Mouse (Mus musculus): ENCODE measurements around the gene Rgs7. TPM values are rescaled to one million over a fixed set of nuclear protein-coding genes. Genes with fewer than 3 reads are reported as not detected.

Gene Rgs7
- polyA plus RNA-seq, 1 experiment from 2014 or later, result 24.8 TPM

DNA sequence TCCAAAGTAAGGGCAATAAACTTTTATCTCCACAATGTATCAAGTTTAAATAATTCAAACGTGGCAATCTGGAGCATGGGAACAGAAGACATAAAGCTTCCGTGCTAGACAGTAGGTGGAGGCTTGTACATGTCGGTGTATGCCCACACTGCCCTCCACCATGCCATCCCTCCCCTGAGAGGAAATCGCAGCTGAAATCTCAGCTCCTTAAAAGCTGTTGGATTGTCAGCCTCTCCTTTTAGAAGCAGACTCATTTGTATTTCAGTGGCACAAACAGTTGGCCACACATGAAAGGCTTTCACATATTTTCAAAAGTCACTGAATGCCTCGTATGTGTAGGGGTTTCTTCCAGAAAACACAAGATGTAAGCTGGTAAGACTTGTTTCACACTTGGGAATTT, 304.1 kb downstream of the Rgs7 start:
- no peak overlapping the region for H3K4me2 ChIP-seq (ENCODE audit: low read length)
- WGBS, result 39% methylated on average over 5 of the region's 5 CpGs
- H3K9ac ChIP-seq (replicated peaks; ENCODE audit: low read depth, low read length), result no peak overlapping the region
- peak; percentile 45 for ATAC-seq
- H3K9me3 ChIP-seq (ENCODE audit: control insufficient read depth, low read length), result no peaks in the 10 kb centered on the region
- no peak overlapping the region for H3K4me3 ChIP-seq (replicated peaks; ENCODE audit: low read length)
- no peaks in the 10 kb centered on the region for H3K36me3 ChIP-seq (ENCODE audit: control insufficient read depth, insufficient read depth)
- H3K27me3 ChIP-seq (replicated peaks; ENCODE audit: control insufficient read depth, insufficient read depth, low read length), result no peaks in the 10 kb centered on the region
- H3K4me1 ChIP-seq (replicated peaks; ENCODE audit: control insufficient read depth, insufficient read depth, low read length), result no peaks in the 10 kb centered on the region
- H3K27ac ChIP-seq (ENCODE audit: low read length), result no peak overlapping the region

DNA sequence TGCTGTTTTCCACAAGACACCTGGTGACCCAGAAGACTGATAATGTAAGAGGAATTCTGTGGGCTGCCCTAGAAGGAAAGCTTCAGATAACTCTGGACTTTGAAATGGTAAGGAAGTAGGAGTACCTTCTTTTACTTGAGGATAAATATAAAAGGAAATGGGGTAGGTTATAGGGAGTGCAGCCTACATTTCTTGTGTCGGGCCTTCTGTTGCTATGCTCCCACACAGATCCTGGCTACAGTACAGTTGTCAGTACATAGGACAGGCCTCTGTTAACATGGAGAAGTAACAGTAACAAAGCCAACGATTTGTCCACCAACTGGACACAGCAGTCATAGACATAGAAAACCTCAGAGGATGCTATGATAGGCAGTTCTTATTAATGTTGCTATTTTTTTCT, 307.1 kb downstream of the Rgs7 start:
- Histone ChIP-seq H3K4me2 (ENCODE audit: low read length) (no peak overlapping the region), H3K9ac (replicated peaks; ENCODE audit: low read depth, low read length) (no peak overlapping the region), H3K9me3 (ENCODE audit: control insufficient read depth, low read length) (no peaks in the 10 kb centered on the region), H3K36me3 (ENCODE audit: control insufficient read depth, insufficient read depth) (no peaks in the 10 kb centered on the region), H3K27ac (ENCODE audit: low read length) (no peak overlapping the region), H3K4me1 (replicated peaks; ENCODE audit: control insufficient read depth, insufficient read depth, low read length) (no peaks in the 10 kb centered on the region), H3K27me3 (replicated peaks; ENCODE audit: control insufficient read depth, insufficient read depth, low read length) (no peaks in the 10 kb centered on the region), H3K4me3 (replicated peaks; ENCODE audit: low read length) (no peak overlapping the region)
- WGBS, result 90% methylated on average over 2 of the region's 2 CpGs
- ATAC-seq, result no peak

DNA sequence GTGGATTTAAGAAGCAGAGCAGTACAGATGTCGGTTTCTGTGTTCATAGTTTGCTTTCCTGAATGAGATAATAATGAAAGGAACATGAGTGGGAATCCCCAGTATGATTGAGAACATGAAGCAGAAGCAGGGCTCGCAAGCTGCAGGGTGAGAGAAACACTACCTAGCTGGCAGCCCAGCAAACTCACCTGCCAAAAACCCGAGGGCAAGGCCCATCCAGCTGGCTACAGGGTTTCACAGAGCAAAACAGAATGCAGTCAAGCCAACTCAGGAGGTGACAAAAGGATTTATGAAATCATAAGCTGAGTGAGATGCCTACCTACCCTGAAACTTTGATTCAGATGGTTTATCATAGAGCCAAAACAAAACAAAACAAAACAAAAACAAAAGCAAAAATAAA, 307.6 kb downstream of the Rgs7 start:
- ATAC-seq, result no peak
- H3K4me2 ChIP-seq (ENCODE audit: low read length), result no peak overlapping the region
- no peak overlapping the region for H3K27ac ChIP-seq (ENCODE audit: low read length)
- no peak overlapping the region for H3K9ac ChIP-seq (replicated peaks; ENCODE audit: low read depth, low read length)
- H3K27me3 ChIP-seq (replicated peaks; ENCODE audit: control insufficient read depth, insufficient read depth, low read length), result no peaks in the 10 kb centered on the region
- H3K9me3 ChIP-seq (ENCODE audit: control insufficient read depth, low read length), result no peaks in the 10 kb centered on the region
- no peaks in the 10 kb centered on the region for H3K36me3 ChIP-seq (ENCODE audit: control insufficient read depth, insufficient read depth)
- no peak overlapping the region for H3K4me3 ChIP-seq (replicated peaks; ENCODE audit: low read length)
- WGBS, result 78% methylated on average over 3 of the region's 3 CpGs
- H3K4me1 ChIP-seq (replicated peaks; ENCODE audit: control insufficient read depth, insufficient read depth, low read length), result no peaks in the 10 kb centered on the region

DNA sequence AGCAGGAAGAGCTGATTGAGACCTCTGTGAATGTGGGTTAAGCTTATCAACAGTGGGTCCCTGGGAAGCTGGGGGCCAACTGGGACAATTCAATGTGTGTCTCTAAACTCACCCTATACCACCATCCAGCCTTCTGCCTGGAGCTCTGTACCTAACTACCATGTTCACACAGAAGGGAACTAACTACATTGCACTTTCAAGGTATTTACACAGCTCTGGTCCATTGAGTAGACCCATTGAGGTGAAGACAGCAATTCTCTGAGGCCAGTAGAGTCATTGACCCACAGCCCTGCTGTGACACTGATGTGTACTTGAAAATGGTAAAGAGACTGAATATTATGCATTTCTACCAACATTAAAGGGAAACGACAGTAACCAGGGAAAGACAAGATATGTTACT, 313.6 kb downstream of the Rgs7 start:
- Histone ChIP-seq H3K4me2 (ENCODE audit: low read length) (no peak overlapping the region), H3K27me3 (replicated peaks; ENCODE audit: control insufficient read depth, insufficient read depth, low read length) (no peaks in the 10 kb centered on the region), H3K36me3 (ENCODE audit: control insufficient read depth, insufficient read depth) (no peaks in the 10 kb centered on the region), H3K4me1 (replicated peaks; ENCODE audit: control insufficient read depth, insufficient read depth, low read length) (no peaks in the 10 kb centered on the region), H3K27ac (ENCODE audit: low read length) (no peak overlapping the region), H3K4me3 (replicated peaks; ENCODE audit: low read length) (no peak overlapping the region), H3K9me3 (ENCODE audit: control insufficient read depth, low read length) (no peaks in the 10 kb centered on the region), H3K9ac (replicated peaks; ENCODE audit: low read depth, low read length) (no peak overlapping the region)
- 89% methylated on average over 1 of the region's 1 CpGs for WGBS
- ATAC-seq, result no peak

DNA sequence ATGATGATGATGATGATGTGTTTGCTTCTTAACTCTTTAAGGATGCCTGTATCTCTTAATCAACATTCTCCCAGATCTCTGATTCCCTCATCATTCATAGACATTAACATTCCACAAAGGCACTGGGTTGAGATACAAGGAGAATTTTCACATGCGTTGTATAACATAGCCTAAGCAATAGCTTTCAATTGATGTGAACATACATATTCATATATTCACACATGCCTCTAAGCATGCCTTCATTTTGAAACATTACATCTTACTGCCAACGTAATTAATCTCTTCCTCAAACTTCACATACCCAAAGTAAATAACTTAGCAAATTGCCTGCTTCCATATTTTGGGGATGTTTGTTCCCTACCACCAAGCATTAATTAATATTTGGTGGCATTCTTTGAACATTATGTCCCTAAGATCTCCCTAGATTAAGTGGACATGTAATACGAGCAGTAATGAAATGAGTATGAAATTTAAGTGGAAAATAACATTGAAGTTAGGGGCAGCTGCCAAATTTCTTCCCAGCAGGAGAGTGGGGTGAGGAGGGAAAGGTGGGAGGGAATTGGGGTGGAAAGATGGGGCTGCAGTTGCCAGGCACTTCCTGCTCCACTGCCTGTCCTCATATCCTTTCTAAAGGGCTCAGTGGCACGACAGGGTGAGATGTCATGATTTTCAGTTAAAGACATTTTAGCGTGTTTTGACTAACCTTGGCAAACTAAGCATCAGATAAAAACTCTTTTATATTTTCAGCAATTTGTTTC, 317.2 kb downstream of the Rgs7 start:
- peak; percentile 81 for ATAC-seq
- no peaks in the 10 kb centered on the region for H3K36me3 ChIP-seq (ENCODE audit: control insufficient read depth, insufficient read depth)
- no peak overlapping the region for H3K9ac ChIP-seq (replicated peaks; ENCODE audit: low read depth, low read length)
- H3K27ac ChIP-seq (ENCODE audit: low read length), result no peak overlapping the region
- H3K4me3 ChIP-seq (replicated peaks; ENCODE audit: low read length), result no peak overlapping the region
- no peaks in the 10 kb centered on the region for H3K27me3 ChIP-seq (replicated peaks; ENCODE audit: control insufficient read depth, insufficient read depth, low read length)
- no peak overlapping the region for H3K4me2 ChIP-seq (ENCODE audit: low read length)
- H3K4me1 ChIP-seq (replicated peaks; ENCODE audit: control insufficient read depth, insufficient read depth, low read length), result no peaks in the 10 kb centered on the region
- WGBS, result 64% methylated on average over 5 of the region's 5 CpGs
- H3K9me3 ChIP-seq (ENCODE audit: control insufficient read depth, low read length), result no peaks in the 10 kb centered on the region

DNA sequence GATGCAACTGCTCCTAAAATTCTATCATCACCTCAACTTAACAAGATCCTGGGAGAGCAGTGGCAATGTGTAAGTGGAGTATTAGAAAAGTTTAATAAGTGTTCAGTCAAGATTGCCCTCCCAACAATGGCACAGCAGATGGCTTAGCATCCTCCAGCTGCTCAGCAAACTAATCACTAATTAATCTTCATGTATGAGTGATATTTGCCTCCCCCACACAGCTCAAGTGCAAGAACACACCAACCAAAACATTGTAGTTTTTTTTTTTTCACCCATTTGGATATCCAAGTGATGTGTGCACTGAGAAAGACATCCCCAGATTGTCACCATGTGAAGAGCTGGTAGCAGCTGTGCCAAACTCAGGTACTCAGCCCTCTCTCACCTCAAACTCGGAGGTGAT, 336.8 kb downstream of the Rgs7 start:
- 79% methylated on average over 1 of the region's 1 CpGs for WGBS
- H3K27ac ChIP-seq (ENCODE audit: low read length), result no peak overlapping the region
- ATAC-seq, result peak; percentile 31; the same call in 1 of the 2 replicates

DNA sequence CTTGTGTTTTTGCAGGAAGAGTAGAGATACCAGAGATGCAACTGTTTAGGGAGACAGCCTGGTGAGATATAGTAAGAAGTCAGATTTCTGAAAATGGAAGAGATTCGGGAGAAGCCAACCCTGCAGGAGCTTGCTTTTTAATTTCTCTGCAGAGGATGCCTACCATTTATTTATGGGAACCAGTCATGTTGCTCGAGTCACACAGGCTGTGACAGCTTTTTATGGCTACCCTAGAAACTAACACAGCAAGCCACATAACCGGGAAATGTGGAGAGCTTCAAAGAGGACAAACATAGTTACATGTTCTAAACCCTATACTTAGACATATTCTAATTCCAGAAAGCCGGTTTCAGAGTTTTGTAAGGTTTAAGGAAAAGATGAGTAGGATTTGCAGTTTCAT, 349.2 kb downstream of the Rgs7 start:
- no peaks in the 10 kb centered on the region for H3K27me3 ChIP-seq (replicated peaks; ENCODE audit: control insufficient read depth, insufficient read depth, low read length)
- H3K9ac ChIP-seq (replicated peaks; ENCODE audit: low read depth, low read length), result no peak overlapping the region
- H3K4me3 ChIP-seq (replicated peaks; ENCODE audit: low read length), result no peak overlapping the region
- no peak overlapping the region for H3K27ac ChIP-seq (ENCODE audit: low read length)
- no peak overlapping the region for H3K4me2 ChIP-seq (ENCODE audit: low read length)
- H3K9me3 ChIP-seq (ENCODE audit: control insufficient read depth, low read length), result no peaks in the 10 kb centered on the region
- H3K36me3 ChIP-seq (ENCODE audit: control insufficient read depth, insufficient read depth), result no peaks in the 10 kb centered on the region
- ATAC-seq, result no peak
- no peaks in the 10 kb centered on the region for H3K4me1 ChIP-seq (replicated peaks; ENCODE audit: control insufficient read depth, insufficient read depth, low read length)
- WGBS, result 87% methylated on average over 4 of the region's 4 CpGs

More for the DNA sequence above, 336.8 kb downstream of the Rgs7 start:
- Histone ChIP-seq H3K27me3 (replicated peaks; ENCODE audit: control insufficient read depth, insufficient read depth, low read length) (no peaks in the 10 kb centered on the region), H3K9ac (replicated peaks; ENCODE audit: low read depth, low read length) (no peak overlapping the region), H3K4me3 (replicated peaks; ENCODE audit: low read length) (no peak overlapping the region), H3K9me3 (ENCODE audit: control insufficient read depth, low read length) (no peaks in the 10 kb centered on the region), H3K4me2 (ENCODE audit: low read length) (no peak overlapping the region), H3K36me3 (ENCODE audit: control insufficient read depth, insufficient read depth) (no peaks in the 10 kb centered on the region), H3K4me1 (replicated peaks; ENCODE audit: control insufficient read depth, insufficient read depth, low read length) (no peaks in the 10 kb centered on the region)

DNA sequence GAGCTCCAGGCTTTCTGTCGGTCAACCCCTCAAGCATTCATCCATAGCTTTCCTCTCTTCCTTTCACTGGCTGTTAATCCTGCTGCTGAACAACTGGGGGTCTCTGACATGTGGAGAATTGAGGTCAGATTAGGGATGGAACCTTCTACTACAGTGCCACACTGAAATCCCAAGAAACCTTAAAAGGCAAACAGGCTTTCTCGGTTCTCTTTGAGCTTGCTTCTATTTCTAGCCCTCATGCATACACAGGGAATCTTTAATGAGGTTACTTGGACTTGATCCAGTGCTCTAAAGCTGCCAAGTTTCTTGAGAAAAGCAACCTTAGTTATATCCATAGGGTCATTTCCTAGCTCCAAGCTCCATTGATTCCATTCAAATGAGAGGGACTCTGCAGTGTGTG, 363.8 kb downstream of the Rgs7 start:
- H3K4me1 ChIP-seq (replicated peaks; ENCODE audit: control insufficient read depth, insufficient read depth, low read length), result peaks cover 6% of the 10 kb centered on the region
- H3K4me2 ChIP-seq (ENCODE audit: low read length), result no peak overlapping the region; the same call in 1 of the 2 replicates
- ATAC-seq, result peak; percentile 92
- H3K4me3 ChIP-seq (replicated peaks; ENCODE audit: low read length), result no peak overlapping the region
- no peak overlapping the region for H3K27ac ChIP-seq (ENCODE audit: low read length)
- WGBS, result 2% methylated on average over 2 of the region's 2 CpGs
- H3K9me3 ChIP-seq (ENCODE audit: control insufficient read depth, low read length), result no peaks in the 10 kb centered on the region
- H3K36me3 ChIP-seq (ENCODE audit: control insufficient read depth, insufficient read depth), result no peaks in the 10 kb centered on the region
- no peak overlapping the region for H3K9ac ChIP-seq (replicated peaks; ENCODE audit: low read depth, low read length)
- H3K27me3 ChIP-seq (replicated peaks; ENCODE audit: control insufficient read depth, insufficient read depth, low read length), result no peaks in the 10 kb centered on the region

DNA sequence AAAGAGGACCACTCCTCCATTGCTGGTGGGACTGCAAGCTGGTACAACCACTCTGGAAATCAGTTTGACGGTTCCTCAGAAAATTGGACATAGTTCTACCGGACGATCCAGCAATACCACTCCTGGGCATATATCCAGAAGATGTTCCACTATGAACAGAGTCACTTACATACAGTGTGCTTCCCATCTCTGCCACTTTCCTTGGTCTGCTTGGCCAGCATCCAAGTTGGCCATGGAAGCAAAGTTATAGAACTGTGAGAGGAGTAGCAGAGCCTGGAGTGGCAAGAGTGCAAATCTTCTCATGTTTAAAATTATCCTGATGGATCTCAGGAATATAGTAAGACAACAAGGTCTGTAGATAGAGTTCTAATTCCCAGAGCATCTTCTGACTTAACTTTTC, 367.9 kb downstream of the Rgs7 start:
- H3K27me3 ChIP-seq (replicated peaks; ENCODE audit: control insufficient read depth, insufficient read depth, low read length), result 0 out of 2 replicates have a peak, but pooled peaks cover 4% of the 10 kb centered on the region
- ATAC-seq, result no peak
- no peak overlapping the region for H3K4me3 ChIP-seq (replicated peaks; ENCODE audit: low read length)
- no peaks in the 10 kb centered on the region for H3K36me3 ChIP-seq (ENCODE audit: control insufficient read depth, insufficient read depth)
- no peak overlapping the region for H3K4me2 ChIP-seq (ENCODE audit: low read length)
- H3K27ac ChIP-seq (ENCODE audit: low read length), result no peak overlapping the region
- no peaks in the 10 kb centered on the region for H3K9me3 ChIP-seq (ENCODE audit: control insufficient read depth, low read length)
- H3K4me1 ChIP-seq (replicated peaks; ENCODE audit: control insufficient read depth, insufficient read depth, low read length), result peaks cover 6% of the 10 kb centered on the region
- H3K9ac ChIP-seq (replicated peaks; ENCODE audit: low read depth, low read length), result no peak overlapping the region
- WGBS, result 86% methylated on average over 3 of the region's 3 CpGs
